Mouse (Mus musculus) spleen, adult 12 weeks (tissue): ENCODE measurements around the gene Smg9.
A peak's percentile ranks its signal among the peaks of the same experiment; 100 is the strongest.

Source experiments
- DNase-seq: peaks from one replicate; pipeline ENCODE4 v3.0.0; 2022; ENCODE audit warnings: low spot score

Smg9 gene

DNA sequence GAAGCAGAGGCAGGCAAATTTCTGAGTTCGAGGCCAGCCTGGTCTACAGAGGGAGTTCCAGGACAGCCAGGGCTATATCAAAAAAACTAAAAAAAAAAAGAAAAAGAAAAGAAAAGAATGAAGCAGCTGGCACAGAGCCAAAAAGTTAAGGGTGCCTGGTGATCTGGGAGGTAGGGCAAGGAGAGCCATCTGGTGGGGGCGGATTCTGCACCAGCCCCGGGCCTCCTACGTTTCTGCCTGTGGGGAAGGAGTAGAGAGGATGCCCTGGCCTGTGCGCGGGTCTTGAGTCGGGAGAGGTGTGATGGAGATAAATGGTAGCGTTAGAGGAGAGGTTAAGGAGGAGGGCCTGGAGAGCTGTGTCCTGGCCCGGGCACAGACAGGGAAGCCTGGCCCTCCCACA, 8.8 kb downstream of the Smg9 start:
- no peak for DNase-seq

DNA sequence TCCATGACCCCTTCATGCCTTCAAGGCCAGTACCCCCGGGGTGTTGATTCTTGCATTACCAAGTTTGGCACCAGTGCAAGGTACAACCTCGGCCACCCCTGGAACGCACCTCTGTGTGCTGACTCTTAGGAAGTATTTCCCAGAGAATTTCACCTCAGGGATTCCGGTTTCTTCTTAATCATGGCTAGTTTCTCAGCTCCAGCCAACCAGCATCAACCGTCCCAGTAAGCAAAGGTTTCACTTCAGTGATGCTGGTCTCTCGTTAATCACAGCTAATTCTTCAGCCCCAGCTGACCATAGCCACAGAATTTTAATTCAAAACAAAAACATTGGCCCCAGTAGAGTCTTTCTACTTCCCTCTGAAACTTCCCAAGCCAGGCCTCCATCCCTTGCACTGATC, 10.7 kb downstream of the Smg9 start:
- DNase-seq, result no peak

DNA sequence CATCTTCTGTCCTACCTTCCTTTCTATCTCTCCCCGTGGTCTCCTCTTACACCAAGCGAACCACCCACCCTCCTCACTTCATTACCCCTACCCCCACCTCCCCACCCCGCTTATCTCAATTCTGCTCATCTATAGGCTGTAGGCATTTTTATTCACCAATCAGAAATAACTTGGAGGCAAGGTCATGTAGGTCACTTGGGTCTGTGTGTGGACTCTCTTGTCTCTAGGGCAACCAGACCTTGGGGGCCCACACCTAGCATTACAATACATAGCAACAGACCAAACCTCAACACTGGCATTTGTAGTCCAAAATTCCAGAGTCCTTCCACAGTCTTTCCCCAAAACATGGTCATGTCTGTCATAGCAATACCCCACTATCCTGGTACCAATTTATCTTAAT, 11.4 kb downstream of the Smg9 start:
- no peak for DNase-seq

DNA sequence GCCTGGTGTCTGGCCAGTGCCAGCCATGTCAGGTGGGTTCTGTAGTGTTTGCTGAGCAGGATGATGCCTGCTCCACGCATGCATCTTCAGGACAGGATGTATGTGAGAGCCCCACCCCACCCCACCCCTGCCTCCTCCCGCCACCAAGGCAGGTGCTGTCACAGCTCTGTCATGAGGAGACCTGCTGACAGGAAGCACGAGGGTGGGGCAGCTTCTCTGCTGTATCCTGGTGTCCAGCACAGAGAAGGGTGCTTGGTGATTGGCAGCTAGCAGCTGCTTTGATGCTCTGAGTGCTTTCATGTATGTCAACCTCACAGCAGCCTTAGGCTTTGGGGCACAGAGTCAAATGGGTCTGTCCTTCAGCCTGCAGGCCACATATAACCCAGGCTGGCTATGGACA, 14.2 kb downstream of the Smg9 start:
- peak; percentile 32 for DNase-seq

DNA sequence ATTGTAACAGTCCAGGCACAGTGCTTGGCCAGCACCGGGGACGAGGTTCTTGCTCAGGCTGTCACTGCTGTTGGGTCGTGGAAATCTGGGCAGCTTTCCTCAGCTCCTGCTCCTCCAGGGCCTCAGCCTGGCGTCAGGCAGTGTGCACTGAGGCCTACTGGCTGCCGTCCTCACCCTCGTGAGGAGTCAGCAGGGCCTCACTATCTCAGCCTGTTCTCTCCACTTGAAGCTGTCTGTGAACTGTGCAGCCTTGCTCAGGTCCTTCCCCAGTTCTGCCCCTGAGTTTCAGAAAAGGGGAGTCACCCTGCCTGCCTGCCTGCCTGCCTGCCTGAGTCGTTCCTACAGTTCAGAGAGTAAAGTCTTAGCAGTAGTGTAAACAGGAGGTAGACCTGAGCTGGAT, 15.8 kb downstream of the Smg9 start:
- no peak for DNase-seq

DNA sequence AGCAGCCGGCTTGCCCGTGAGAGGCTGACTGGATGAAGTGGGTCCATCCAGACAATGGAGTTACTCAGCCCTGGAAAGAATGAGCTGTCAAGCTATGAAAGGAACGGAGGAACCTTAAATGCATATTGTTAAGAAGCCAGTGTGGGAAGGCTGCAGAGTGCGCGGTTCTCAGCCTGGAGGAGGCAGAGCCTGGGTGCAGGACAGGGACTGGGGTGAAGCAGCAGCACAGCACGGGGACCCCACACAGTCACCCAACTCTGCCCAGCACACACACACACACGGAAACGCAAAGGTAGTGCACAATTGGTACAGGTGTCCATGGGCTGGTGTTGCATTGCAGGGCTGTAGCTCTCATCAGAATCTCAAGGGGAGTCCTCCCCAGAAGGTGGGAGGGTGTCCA, 20.2 kb downstream of the Smg9 start:
- no peak for DNase-seq

DNA sequence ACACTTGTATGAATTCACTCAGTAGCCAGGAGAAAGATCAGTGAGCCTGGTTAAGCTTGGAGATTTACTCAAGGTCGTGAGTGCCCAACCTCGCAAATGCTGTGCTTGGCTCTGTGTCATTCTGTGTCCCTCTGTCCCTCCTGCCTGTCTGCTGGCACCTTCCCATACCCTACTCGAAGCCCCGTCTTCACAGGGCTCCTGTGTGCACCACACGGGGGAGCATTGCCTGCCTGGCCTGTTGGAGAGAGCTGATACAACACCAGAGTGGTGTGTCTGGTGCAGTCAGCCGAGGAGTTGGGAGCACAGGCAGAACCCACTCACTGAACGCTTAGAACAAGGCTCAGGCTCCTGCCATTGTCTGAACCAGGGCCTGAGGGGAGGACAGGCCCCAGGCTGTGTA, 22.2 kb downstream of the Smg9 start:
- DNase-seq, result no peak

DNA sequence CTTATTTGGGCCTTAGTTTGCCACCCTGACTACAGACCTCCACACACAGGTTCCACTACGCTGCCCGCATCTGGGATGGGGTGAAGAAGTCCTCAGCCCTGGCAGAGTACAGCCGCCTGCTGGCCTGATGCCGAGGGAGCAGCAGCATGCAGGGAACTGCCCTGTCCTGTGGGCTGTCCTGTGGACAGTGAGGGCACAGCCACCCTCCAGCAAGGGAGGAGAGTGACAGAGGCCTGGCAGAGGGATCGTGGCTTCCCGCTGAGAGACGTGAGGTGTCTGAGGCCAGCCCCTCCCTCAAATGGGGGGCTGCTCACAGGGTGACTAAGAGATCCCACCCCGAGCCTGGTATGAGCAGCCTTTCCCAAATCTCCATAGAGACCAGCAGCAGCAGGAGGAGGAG, 22.8 kb downstream of the Smg9 start:
- DNase-seq, result no peak

DNA sequence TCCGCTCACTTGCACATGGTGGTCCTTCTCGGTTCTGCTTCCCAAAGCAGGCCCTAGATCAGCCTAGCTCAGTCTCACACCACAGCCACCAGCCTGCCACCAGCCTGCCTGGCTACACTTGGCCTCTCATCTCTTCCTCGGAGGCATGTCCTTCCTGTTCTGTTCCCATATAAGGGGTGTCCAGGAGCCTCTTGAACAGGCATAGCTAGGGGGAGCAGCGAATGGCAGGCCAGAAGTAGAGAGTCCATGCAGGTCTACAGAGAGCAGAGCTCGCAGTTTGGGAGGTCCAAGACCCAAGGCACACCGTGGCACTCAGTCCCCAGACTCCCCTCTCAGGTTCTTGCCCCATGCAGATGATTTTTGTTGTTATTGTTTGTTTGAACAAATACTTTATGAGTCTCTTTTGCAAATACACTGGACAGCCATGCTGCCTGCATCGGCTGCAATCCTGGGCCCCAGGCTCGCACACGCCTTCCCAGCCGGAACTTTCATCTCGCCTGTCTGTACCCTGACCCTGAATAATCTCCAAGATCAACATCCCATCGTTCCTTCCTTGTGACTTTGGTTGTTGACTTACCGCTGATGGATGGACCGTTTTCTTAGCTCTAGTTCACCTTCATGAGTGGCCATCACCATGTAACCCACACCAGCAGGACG, 23.8 kb downstream of the Smg9 start:
- no peak for DNase-seq

DNA sequence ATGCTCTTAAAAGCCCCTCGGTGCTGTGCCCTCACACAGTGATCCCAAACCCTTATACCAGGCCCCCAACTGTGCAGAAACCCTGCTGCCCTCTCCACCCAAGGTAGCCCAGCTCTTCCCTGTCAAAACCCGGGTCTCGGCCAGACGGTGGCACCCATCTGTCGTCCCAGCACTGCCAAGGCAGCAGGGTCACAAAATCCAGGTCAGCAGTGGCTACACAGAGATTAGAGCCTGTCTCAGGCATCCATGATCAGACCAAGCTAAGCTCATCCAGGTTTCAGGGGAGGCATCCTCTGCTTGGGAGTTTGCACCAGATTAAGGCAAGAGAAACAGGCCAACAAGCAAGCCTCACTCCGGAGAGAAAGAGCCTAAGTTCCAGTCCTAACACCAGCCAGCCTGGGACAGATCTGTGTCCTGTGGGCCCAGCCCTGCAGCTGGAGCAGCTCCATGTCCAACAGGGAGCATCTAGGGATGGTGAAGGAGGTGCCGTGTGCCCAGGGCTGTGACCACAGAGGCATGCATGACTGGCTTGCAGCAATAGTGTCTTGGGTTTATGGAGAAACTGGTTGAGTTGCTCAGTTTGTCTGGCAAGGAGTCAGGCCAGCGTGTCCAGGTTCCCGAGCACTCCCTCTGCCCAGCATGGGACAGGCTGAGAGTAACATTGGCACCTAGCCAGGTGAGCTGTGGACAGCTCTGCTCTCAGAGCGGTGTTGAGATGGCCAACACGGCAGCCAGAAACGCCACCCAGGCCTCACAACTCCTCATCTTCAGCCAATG, 24.7 kb downstream of the Smg9 start:
- no peak for DNase-seq

DNA sequence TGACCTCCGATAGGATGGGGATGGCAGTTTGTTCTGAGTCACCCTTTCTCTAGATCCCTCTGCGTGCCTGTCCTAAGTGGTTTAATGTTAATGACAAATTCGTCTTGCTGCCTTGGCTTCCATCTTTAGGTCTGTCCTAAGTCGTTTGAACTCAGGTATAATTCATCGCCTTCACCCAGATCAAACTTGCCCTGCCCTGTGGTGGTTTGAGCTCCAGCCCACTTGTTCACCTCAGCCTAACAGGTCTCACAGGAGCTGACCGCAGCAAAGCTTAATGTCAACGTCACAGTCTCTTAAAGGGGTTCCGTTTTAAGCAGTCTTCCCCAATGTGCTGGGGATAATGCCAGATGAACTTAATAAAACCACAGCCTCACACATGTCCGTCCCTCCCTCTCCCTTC, 26.5 kb downstream of the Smg9 start:
- DNase-seq, result no peak

DNA sequence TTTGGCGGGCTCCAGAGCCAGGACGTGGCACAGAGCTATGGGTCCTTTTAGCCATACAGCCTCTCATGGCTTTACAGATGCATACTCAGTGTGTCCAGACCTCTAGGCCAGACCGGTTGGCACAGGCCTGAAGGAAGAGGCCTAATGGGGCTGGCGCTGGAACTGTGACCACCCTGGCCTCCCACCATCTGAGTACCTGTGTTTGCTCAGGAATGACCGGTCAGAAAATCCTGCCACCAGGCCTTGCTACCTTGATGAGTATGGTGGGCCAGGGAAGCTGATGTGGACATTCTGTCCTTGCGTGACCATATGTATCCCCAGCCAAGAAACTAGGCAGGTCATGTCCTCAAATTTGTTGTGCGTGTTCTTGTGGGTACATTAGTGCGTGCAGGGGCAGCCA, 27.7 kb downstream of the Smg9 start:
- no peak for DNase-seq

DNA sequence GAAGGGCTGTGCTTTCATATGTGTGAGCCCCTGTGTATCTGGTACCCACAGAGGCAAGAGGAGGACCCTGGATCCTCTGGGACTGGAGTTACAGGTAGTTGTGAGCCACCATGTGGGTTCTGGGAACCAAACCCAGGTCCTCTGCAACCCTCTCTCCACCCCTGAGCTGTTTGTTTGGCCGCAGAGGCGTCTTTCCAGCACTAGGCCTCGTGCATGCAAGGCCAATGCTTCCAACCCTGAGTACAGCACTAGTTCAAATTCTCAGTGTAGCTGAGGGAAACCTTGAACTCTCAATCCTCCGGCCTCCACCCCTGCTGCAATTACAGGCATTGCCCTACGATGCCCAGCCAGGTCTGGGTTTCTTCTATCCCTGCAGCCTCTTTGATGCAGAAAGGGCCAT, 29.3 kb downstream of the Smg9 start:
- no peak for DNase-seq

DNA sequence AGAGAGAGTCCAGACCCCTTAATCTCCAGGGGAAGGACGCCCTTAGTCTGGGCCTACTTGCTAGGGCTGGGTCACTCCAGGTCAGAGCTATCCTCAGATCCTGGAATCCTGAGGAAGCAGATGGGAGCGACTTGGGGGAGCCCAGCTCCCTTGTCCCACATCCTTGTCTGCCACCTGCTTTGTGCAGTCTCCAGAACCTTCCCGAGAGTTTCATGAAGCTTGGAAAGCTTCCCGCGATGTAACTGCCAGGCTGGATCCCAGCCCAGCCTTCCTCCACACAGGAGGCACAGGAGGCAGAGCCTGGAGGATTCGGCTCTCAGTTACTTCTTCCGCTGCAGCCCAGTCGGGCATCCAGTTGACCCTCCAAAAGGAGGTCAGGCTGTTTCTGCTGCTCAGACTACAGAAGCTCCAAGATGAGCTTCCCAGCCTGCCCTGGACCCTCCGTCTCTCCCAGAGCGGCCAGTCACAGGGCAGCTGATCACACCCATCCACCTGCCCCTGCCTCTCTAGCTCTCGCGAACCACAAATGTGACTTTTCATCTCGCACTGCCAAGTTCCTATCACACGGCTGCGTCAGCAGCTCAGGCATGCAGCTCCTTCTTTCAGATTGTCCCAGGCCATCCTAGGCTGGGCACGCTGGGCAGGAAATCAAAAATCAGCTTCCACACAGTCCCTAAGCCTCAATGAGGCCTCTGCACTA, 30.1 kb downstream of the Smg9 start:
- DNase-seq, result no peak

DNA sequence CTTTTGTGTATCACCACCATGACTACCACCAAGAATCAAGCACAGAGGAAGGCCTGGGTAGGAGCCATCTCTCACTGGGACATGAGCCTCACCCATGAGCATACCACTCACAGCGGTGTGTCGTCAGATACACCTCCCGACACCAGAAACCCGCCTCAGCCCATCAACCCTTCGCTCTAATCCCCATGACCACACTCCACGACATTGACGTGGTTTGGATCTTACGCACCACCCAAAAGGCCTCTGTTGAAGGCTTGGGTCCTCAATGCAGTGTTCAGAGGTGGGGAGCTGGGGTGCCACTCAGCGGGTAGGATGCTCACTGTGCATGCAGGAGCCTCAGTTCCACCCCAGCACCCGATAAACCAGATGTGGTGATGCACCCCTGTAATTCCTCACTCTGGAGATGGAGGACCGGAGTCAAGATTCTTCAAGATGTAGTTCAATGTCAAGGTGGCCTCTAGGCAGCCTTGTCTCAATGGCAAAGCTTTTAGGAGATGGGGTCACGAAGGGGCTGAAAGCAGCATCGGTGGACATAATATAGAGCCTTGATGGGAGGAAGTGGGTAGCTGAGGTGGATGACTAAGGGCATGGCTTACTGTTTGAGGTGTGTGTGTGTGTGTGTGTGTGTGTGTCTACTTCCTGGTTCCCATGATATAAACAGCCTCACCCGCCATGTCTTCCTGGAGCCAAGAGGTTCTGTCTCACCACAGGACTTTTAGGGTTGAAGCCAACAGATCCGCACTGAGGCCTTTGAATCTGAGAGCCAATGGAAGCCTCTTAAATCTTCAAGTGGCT, 31.3 kb downstream of the Smg9 start:
- no peak for DNase-seq

DNA sequence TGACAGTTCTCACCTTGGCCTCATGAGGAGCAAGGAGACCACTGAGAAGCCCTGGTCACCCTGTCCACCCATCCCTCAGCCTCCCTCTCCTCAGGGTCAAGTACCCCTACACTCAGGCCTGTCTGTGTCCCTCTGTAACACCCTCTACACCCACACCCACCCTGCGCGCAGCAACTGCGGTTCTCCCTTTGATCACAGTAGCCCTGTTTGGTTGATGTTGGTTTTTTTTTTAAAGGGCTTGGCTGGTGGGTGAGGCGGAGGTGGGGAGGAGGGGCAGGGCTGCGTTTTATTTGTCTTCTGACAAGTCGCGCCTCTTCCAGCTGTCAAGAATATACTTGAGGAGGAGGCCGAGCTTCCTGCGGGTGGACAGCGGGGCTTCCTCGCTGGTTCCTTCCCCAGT, 32.3 kb downstream of the Smg9 start:
- DNase-seq, result no peak

DNA sequence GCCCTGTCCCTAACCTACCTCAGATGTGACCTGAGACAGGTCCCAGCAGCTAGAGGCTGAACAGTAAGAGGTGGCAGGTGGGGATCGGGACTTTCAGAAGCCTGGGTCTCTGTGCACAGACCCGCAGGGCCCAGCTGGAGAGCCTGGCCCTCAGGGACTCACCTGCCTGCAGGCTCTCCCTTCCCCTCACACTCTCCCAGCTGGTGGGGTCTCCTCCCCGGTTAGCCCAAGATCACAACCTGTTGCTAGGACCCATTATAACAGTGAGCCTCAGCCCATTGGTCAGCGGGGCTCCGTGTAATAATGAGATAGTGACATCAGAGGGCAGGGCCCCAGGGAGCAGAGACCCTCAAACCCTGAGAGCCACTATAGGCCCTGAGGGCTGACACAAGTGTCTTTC, 35.9 kb downstream of the Smg9 start:
- DNase-seq, result no peak

DNA sequence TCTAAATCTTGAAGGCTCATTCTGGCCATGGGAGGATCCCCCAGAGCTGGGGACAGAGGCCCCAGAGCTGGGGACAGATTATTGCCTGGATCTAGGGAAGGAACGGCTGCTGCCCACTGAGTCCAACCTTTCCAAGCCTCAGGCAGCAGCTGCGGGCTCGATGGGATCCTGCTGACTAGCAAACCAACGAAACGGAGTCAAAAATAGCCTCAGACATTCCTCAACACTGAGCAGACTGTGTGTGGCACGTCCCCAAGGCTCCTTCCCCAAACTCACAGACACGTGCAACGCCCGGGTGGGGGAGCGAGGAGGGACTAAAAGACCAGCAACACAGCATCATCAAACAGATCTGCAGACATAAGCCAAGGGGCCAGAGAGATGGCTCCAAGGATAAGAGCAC, 38.6 kb downstream of the Smg9 start:
- DNase-seq, result no peak

DNA sequence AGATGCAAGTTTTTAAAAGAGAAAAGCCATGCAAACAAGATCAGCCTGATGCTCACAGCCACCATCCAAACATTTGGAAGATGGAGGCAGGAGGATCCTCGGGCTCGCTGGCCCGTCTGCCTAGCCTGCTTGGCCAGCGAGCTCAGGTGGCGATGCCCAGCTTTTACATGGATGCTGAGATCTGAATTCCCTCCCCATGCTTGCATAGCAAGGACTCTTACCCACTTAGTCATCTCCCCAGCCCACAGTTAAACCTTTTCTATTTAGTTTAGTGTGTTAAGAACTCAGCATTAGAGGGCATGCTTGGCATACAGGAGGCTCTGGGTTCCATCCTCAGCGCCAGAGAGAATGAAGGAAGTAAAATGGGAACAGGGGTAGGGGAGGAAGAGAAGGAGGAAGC, 39.8 kb downstream of the Smg9 start:
- no peak for DNase-seq

DNA sequence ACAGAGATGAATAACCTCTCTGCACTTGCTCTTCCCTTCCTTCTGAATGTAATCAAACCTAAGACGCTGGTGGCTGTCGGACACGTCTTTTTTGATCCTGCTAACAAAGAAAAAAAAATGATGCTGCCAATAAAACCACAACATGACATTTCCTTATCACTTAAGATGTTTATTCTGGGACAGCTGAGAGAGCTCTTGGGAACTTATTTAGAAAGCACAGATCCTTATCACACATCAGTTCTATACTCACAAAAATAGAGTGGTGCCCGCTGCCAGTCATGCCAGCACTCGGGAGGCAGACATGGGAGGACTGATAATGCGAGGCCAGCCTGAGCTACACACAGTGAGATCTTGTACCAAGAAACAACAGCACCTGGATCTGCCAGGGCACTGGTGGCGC, 40.5 kb downstream of the Smg9 start:
- no peak for DNase-seq

DNA sequence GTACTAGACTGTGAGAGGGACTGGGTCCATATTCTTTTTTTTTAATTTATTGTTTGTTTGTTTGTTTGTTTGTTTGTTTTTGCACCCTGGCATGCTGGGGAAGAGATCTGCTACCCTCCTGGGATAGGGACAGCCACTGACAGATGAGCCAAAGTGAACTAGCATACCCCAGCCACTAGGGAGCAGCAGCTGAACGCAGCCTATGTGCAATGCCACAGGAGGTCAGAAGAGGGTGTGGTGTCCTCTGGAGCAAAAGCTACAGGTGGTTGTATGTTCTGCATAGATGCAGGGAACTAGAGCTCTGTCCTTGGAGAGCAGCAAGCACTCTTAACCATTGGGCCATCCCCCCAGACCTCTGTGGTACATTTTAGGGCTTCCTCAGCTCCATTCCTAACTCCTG, 42.4 kb downstream of the Smg9 start:
- DNase-seq, result peak; percentile 61

DNA sequence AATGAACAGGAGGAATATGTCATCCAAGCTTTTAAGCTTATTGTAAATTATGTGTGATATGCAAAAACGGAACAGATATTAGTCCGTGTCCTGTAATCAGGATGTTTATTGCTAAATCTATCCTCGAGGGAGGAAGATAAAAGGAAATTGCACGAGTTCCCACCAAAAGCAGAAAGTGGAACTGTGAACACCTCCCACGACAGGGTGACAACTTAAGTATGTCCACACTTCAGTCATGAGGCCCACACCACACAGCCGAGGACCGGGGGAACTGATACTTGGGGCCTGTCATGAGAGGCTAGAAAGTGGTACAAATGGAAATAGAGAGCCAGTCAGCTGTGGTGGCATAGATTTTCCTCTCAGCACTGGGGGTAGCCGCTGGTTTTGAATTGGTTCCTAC, 42.9 kb downstream of the Smg9 start:
- DNase-seq, result peak; percentile 20
